Mouse (Mus musculus): ENCODE data around the gene Gpr39. TPM values are rescaled to one million over a fixed set of nuclear protein-coding genes. Genes with fewer than 3 reads are reported as not detected.
A peak's percentile ranks its signal among the peaks of the same experiment; 100 is the strongest.

The Gpr39 gene
- polyA plus RNA-seq, 1 experiment from 2014 or later, result not detected

DNA sequence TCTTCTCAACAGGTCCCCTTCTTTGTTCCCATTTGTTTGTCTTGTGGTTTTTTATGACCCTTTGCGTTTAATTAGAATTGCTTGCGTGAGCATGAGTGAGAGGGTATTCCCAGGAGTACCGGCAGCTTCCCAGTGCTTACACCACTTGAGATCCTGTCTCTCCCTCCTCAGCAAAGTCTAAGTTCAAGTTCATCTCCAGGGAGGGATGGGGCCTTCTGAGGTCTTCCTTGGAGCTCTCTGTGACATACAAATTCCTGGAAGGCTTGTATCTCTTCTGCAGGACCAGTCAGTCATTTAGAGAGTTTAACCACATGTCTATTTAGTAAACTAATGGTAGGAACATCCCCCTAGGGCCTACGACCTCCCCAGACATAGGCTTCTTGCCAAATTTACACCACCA, 55.1 kb downstream of the Gpr39 start:
- 45% methylated on average over 4 of the region's 4 CpGs for WGBS
- Histone ChIP-seq H3K4me3 (no peak overlapping the region), H3K4me1 (replicated peaks) (peaks cover 17% of the 10 kb centered on the region), H3K27ac (replicated peaks) (no peak overlapping the region), H3K9me3 (no peaks in the 10 kb centered on the region), H3K36me3 (no peaks in the 10 kb centered on the region), H3K27me3 (no peaks in the 10 kb centered on the region), H3K4me2 (no peak overlapping the region), H3K9ac (no peak overlapping the region)
- ATAC-seq (ENCODE audit: low read depth), result no peak

DNA sequence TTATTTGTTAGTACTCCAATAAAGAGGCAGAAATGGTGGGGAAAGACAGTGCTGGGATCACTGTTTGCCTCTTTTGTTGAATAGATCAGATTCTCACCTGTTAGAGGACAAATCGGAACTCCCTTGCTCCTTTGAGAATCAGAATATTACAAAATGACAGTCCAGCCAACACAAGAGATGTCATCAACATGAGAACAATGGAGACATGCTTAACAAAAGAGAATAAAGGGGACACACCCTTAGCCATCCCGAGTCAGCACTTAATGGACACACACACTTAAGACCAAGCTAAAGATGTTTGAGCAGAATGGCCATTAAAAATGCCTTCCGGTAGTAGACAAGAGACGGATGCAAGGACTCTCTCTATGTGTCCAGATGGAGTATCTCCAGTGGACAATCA, 68.0 kb downstream of the Gpr39 start:
- no peaks in the 10 kb centered on the region for H3K36me3 ChIP-seq
- no peaks in the 10 kb centered on the region for H3K4me1 ChIP-seq (replicated peaks)
- no peak overlapping the region for H3K4me3 ChIP-seq
- no peaks in the 10 kb centered on the region for H3K27me3 ChIP-seq
- H3K4me2 ChIP-seq, result no peak overlapping the region
- H3K9ac ChIP-seq, result no peak overlapping the region
- 87% methylated on average over 4 of the region's 4 CpGs for WGBS
- no peak for ATAC-seq (ENCODE audit: low read depth)
- H3K9me3 ChIP-seq, result no peaks in the 10 kb centered on the region
- H3K27ac ChIP-seq (replicated peaks), result no peak overlapping the region

- H3K9ac ChIP-seq, result no peak overlapping the region
- H3K27me3 ChIP-seq, result no peaks in the 10 kb centered on the region
- WGBS, result 91% methylated on average over 4 of the region's 4 CpGs
- H3K4me1 ChIP-seq (replicated peaks), result no peaks in the 10 kb centered on the region; the same call in 1 of the 2 replicates
- H3K27ac ChIP-seq (replicated peaks), result no peak overlapping the region
- H3K4me2 ChIP-seq, result no peak overlapping the region
- no peaks in the 10 kb centered on the region for H3K36me3 ChIP-seq
- H3K9me3 ChIP-seq, result no peaks in the 10 kb centered on the region
- H3K4me3 ChIP-seq, result no peak overlapping the region
- no peak for ATAC-seq (ENCODE audit: low read depth)
Observed at GRCm38 (mm10) chr1:125755335-125755996, 78.7 kb downstream of the Gpr39 start.

- Histone ChIP-seq H3K9ac (no peak overlapping the region), H3K27ac (replicated peaks) (no peak overlapping the region), H3K9me3 (no peaks in the 10 kb centered on the region), H3K4me1 (replicated peaks) (no peaks in the 10 kb centered on the region; the same call in 1 of the 2 replicates), H3K4me2 (no peak overlapping the region), H3K36me3 (no peaks in the 10 kb centered on the region), H3K4me3 (no peak overlapping the region), H3K27me3 (no peaks in the 10 kb centered on the region)
- no peak for ATAC-seq (ENCODE audit: low read depth)
- WGBS, result 79% methylated on average over 15 of the region's 15 CpGs
Observed at GRCm38 (mm10) chr1:125759972-125760695, 83.3 kb downstream of the Gpr39 start.

DNA sequence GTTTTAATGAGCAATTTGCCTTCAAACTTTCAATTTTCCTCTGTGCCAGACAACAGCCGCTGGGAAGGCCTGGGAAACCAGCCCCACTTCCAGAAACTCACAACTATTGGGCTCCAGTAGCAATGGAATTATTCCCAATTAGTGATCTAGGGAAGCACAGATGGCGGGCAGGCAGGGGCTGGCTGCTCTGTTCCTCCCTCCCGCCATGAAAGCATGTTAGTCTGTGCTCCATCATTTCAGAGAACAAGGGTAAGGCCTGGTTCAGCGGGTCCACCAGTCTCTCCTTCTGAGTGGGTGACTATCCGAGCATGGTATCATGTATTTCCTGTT, 83.9 kb downstream of the Gpr39 start:
- Histone ChIP-seq H3K27ac (replicated peaks) (no peak overlapping the region), H3K9ac (no peak overlapping the region), H3K4me1 (replicated peaks) (no peaks in the 10 kb centered on the region; the same call in 1 of the 2 replicates), H3K4me3 (no peak overlapping the region), H3K9me3 (no peaks in the 10 kb centered on the region), H3K4me2 (no peak overlapping the region), H3K27me3 (no peaks in the 10 kb centered on the region), H3K36me3 (no peaks in the 10 kb centered on the region)
- 80% methylated on average over 5 of the region's 5 CpGs for WGBS
- ATAC-seq (ENCODE audit: low read depth), result no peak

GRCm38 (mm10) chr1:125762076-125762475, 85.3 kb downstream of the Gpr39 start:
- 50% methylated on average over 1 of the region's 1 CpGs for WGBS
- Histone ChIP-seq H3K4me2 (no peak overlapping the region), H3K4me1 (replicated peaks) (no peaks in the 10 kb centered on the region; the same call in 1 of the 2 replicates), H3K27ac (replicated peaks) (no peak overlapping the region), H3K36me3 (no peaks in the 10 kb centered on the region), H3K9ac (no peak overlapping the region), H3K4me3 (no peak overlapping the region), H3K27me3 (no peaks in the 10 kb centered on the region), H3K9me3 (no peaks in the 10 kb centered on the region)
- ATAC-seq (ENCODE audit: low read depth), result no peak

DNA sequence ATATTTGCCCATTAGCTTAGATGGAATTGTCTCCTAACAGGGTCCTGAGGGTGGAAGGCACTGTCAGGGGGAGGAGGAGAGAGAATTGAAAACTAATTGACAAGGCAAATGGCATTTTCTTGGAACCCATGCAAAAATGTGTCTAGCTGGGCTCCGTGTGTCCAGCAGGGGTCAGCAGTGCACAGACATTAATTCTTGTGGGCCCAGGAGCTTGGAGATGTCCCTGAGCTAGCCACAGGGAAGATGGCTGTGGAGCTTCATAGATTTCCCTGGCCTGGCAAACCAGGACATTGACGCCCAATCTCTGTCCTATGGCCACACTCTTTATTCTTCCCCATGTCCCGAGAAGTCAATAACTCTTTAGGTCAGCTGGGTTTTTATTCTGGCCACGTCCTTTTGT, 113.0 kb downstream of the Gpr39 start:
- Histone ChIP-seq H3K4me3 (no peak overlapping the region), H3K4me1 (replicated peaks) (peaks cover 6% of the 10 kb centered on the region; the same call in 1 of the 2 replicates), H3K9me3 (no peaks in the 10 kb centered on the region), H3K27me3 (no peaks in the 10 kb centered on the region), H3K4me2 (no peak overlapping the region), H3K9ac (no peak overlapping the region), H3K27ac (replicated peaks) (no peak overlapping the region), H3K36me3 (no peaks in the 10 kb centered on the region)
- ATAC-seq (ENCODE audit: low read depth), result no peak
- 17% methylated on average over 4 of the region's 4 CpGs for WGBS

- Histone ChIP-seq H3K4me3 (no peak overlapping the region), H3K4me1 (replicated peaks) (no peaks in the 10 kb centered on the region), H3K9me3 (peaks cover 16% of the 10 kb centered on the region; the same call in 1 of the 2 replicates), H3K27me3 (no peaks in the 10 kb centered on the region), H3K9ac (no peak overlapping the region), H3K4me2 (no peak overlapping the region), H3K36me3 (no peaks in the 10 kb centered on the region), H3K27ac (replicated peaks) (no peak overlapping the region)
- WGBS, result 95% methylated on average over 5 of the region's 5 CpGs
- ATAC-seq (ENCODE audit: low read depth), result no peak
Observed at GRCm38 (mm10) chr1:125800506-125800905, 123.7 kb downstream of the Gpr39 start.

- no peaks in the 10 kb centered on the region for H3K9me3 ChIP-seq
- no peak overlapping the region for H3K27ac ChIP-seq (replicated peaks)
- no peak for ATAC-seq (ENCODE audit: low read depth)
- H3K4me2 ChIP-seq, result no peak overlapping the region
- WGBS, result 61% methylated on average over 2 of the region's 2 CpGs
- peaks cover 9% of the 10 kb centered on the region for H3K4me1 ChIP-seq (replicated peaks)
- H3K9ac ChIP-seq, result no peak overlapping the region
- no peaks in the 10 kb centered on the region for H3K27me3 ChIP-seq
- no peak overlapping the region for H3K4me3 ChIP-seq
- H3K36me3 ChIP-seq, result no peaks in the 10 kb centered on the region
Observed at GRCm38 (mm10) chr1:125808426-125808825, 131.6 kb downstream of the Gpr39 start.

DNA sequence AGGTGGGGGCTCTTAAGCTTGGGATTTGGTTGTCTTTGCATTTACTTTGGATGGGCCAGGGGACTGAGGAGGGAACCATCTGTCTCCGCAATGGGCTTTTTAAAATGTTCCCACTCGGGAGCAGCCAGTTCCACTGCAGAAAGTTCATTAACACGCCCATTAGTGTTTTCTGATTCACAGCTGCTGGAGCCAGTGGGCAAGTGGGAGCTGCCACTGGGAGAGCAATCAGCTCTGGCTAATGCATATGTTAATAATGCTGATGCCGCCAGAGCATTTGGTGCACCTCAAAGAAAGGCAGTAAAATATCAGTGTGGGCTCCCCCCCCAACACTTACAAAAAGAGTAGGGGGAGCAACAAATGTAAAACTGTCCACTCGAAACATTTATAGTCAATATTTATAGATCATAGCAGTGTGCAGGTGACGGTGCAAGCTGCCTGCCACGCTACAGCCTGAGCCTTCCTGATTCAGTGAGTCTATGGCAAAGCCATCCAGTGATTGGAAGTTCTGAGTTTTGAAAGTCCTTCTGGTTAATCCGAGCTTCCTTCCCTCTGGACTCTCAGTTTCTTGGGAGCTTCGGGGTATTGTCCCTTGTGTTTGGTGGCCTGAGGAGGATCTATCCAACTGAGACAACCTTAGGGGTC, 136.5 kb downstream of the Gpr39 start:
- H3K27me3 ChIP-seq, result no peaks in the 10 kb centered on the region
- H3K9ac ChIP-seq, result no peak overlapping the region
- H3K4me1 ChIP-seq (replicated peaks), result peaks cover 15% of the 10 kb centered on the region
- H3K27ac ChIP-seq (replicated peaks), result no peak overlapping the region
- ATAC-seq (ENCODE audit: low read depth), result peak; percentile 85
- H3K9me3 ChIP-seq, result no peaks in the 10 kb centered on the region
- no peak overlapping the region for H3K4me3 ChIP-seq
- H3K36me3 ChIP-seq, result no peaks in the 10 kb centered on the region
- 38% methylated on average over 9 of the region's 9 CpGs for WGBS
- H3K4me2 ChIP-seq, result no peak overlapping the region

GRCm38 (mm10) chr1:125821101-125821500, 144.3 kb downstream of the Gpr39 start:
- Histone ChIP-seq H3K4me2 (no peak overlapping the region), H3K9ac (no peak overlapping the region), H3K27ac (replicated peaks) (no peak overlapping the region), H3K36me3 (no peaks in the 10 kb centered on the region), H3K27me3 (no peaks in the 10 kb centered on the region), H3K4me1 (replicated peaks) (no peaks in the 10 kb centered on the region), H3K4me3 (no peak overlapping the region), H3K9me3 (no peaks in the 10 kb centered on the region)
- ATAC-seq (ENCODE audit: low read depth), result no peak
- 56% methylated on average over 7 of the region's 7 CpGs for WGBS

DNA sequence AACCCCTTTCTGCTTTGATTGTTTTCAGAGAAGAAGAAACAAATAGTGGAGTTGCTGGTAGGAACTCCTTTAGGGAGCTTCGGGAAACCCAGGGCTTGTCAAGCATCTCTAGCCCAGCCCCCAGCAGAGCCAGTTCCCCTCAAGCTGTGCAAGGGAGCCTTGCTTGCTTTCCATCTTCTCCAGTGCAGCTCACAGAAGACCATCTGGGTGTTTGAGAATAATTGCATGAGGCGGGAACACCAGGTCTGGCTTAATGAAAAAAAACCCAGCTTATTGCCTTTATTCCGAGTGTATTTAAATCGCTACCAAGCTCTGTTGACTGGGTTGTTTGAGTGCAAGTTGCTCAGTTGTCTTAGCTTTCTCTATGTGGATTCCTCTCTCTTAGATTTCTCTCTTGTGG, 146.8 kb downstream of the Gpr39 start:
- Histone ChIP-seq H3K4me1 (replicated peaks) (no peaks in the 10 kb centered on the region), H3K4me3 (no peak overlapping the region), H3K9me3 (no peaks in the 10 kb centered on the region), H3K36me3 (no peaks in the 10 kb centered on the region), H3K27ac (replicated peaks) (no peak overlapping the region), H3K9ac (no peak overlapping the region), H3K27me3 (no peaks in the 10 kb centered on the region), H3K4me2 (no peak overlapping the region)
- ATAC-seq (ENCODE audit: low read depth), result no peak
- WGBS, result 78% methylated on average over 4 of the region's 4 CpGs
